Mouse (Mus musculus): ENCODE results near the gene Dennd2a. TPM values are rescaled to one million over a fixed set of nuclear protein-coding genes. Genes with fewer than 3 reads are reported as not detected.
"Not testable (repeated sequence)": the region's sequence is repeated elsewhere in the genome, so short reads cannot be mapped to it uniquely, and the experiment has no call there.

The Dennd2a gene
- polyA plus RNA-seq, 1 experiment from 2014 or later: 19.6 TPM

GRCm38 (mm10) chr6:39419851-39420721 lies 137.6 kb downstream of the Dennd2a start, which contains the start of gene Mkrn1:
Mkrn1 (minus strand) TSS chr6:39420462.
- H3K27me3 ChIP-seq: no peaks in the 10 kb centered on the region
- H3K36me3 ChIP-seq (ENCODE audit: poor library complexity, severe bottlenecking): no peaks in the 10 kb centered on the region
- H3K4me3 ChIP-seq: peak within 1 kb of the TSS; percentile 77
- peak; percentile 96 for ATAC-seq
- H3K27ac ChIP-seq: peak within 1 kb of the TSS; percentile 93
- peak within 1 kb of the TSS; percentile 73 for H3K4me2 ChIP-seq
- 0% methylated on average over 63 of the region's 82 CpGs for WGBS
- peak within 1 kb of the TSS; percentile 94 for H3K9ac ChIP-seq
- no peaks in the 10 kb centered on the region for H3K9me3 ChIP-seq (replicated peaks)
- H3K4me1 ChIP-seq: peaks cover 16% of the 10 kb centered on the region

GRCm38 (mm10) chr6:39419386-39419850 lies 138.2 kb downstream of the Dennd2a start:
- no peaks in the 10 kb centered on the region for H3K36me3 ChIP-seq (ENCODE audit: poor library complexity, severe bottlenecking)
- H3K4me2 ChIP-seq: peak overlapping the region; percentile 73
- no peaks in the 10 kb centered on the region for H3K27me3 ChIP-seq
- WGBS: under 1% methylated on average over 40 of the region's 43 CpGs
- peak overlapping the region; percentile 94 for H3K9ac ChIP-seq
- H3K4me1 ChIP-seq: peaks cover 17% of the 10 kb centered on the region
- H3K27ac ChIP-seq: peak overlapping the region; percentile 93
- ATAC-seq: no peak; the same call in 1 of the 2 replicates
- H3K4me3 ChIP-seq: peak overlapping the region; percentile 77
- no peaks in the 10 kb centered on the region for H3K9me3 ChIP-seq (replicated peaks)

DNA sequence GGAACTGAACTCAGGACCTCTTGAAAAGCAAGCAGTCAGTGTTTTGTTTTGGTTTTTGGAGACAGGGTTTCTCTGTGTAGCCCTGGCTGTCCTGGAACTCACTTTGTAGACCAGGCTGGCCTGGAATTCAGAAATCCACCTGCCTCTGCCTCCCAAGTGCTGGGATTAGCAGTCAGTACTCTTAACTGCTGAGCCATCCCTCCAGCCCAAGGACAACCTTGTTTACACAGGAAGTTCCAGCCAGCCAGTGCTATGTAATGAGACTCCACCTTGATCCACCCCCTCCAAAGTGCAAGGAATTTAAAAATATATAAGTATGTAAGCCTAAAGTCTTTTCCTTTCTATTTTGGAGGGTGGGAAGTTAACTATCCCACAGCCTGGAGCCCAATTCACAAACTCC lies 141.0 kb downstream of the Dennd2a start:
- not testable (repeated sequence) for ATAC-seq; H3K4me3 ChIP-seq; H3K27ac ChIP-seq; H3K36me3 ChIP-seq (ENCODE audit: poor library complexity, severe bottlenecking); H3K9ac ChIP-seq; H3K4me2 ChIP-seq; H3K27me3 ChIP-seq; H3K9me3 ChIP-seq (replicated peaks)
- H3K4me1 ChIP-seq: peaks cover 29% of the 10 kb centered on the region

DNA sequence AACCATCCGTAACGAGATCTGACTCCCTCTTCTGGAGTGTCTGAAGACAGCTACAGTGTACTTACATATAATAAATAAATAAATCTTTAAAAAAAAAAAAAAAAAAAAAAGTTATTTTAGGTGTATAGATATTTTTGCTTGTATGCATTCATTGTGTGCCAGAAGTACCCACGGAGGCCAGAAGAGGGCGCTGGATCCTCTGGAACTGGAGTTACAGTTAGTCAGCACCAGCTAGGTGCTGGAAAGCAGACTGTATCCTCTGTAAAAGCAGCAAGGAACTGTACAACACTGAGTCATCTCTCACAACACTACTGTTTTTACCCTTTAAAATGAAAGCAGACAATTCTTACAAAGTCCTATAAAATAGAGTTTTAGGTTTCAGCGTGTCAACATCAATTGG lies 141.9 kb downstream of the Dennd2a start:
- H3K4me3 ChIP-seq: no peak overlapping the region
- H3K9me3 ChIP-seq (replicated peaks): no peaks in the 10 kb centered on the region
- 56% methylated on average over 3 of the region's 5 CpGs for WGBS
- no peak overlapping the region for H3K4me2 ChIP-seq
- no peaks in the 10 kb centered on the region for H3K36me3 ChIP-seq (ENCODE audit: poor library complexity, severe bottlenecking)
- no peak for ATAC-seq
- no peak overlapping the region for H3K27ac ChIP-seq
- H3K4me1 ChIP-seq: peaks cover 29% of the 10 kb centered on the region
- H3K27me3 ChIP-seq: no peaks in the 10 kb centered on the region
- no peak overlapping the region for H3K9ac ChIP-seq

DNA sequence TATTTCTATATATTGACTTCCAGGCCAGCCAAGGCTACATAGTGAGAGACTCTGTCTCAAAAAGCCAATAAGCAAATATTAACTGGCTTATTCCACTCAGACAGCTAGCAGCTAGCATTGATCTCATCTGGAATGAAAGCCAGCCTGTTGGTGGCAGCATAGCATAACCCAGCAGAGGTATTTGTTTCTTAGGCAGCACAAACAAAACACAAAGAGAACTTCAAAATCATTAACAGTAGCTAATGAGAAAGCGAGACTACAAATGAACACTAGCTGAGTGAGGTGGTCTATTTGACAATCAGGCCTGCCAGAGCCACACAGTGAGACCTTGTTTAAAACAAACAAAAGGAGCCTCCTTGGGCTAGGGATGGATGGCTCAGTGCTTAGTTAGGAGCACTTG lies 143.6 kb downstream of the Dennd2a start:
- H3K27ac ChIP-seq: peak overlapping the region; percentile 21; the same call in 1 of the 2 replicates

More for the DNA sequence above, 143.6 kb downstream of the Dennd2a start:
- H3K36me3 ChIP-seq (ENCODE audit: poor library complexity, severe bottlenecking): peaks cover 6% of the 10 kb centered on the region; the same call in 1 of the 2 replicates
- ATAC-seq: peak; percentile 24; the same call in 1 of the 2 replicates
- no peaks in the 10 kb centered on the region for H3K27me3 ChIP-seq
- no peaks in the 10 kb centered on the region for H3K9me3 ChIP-seq (replicated peaks)
- H3K4me3 ChIP-seq: no peak overlapping the region
- H3K9ac ChIP-seq: no peak overlapping the region
- H3K4me2 ChIP-seq: no peak overlapping the region
- 36% methylated on average over 1 of the region's 1 CpGs for WGBS
- H3K4me1 ChIP-seq: peaks cover 27% of the 10 kb centered on the region

Other genes with a start within 250 kb of the Dennd2a start
- gene Slc37a3, start 180.2 kb downstream of the Dennd2a start, polyA plus RNA-seq (2015; fragmentation: Nextera tagmentation; extraction: Ambion mirVana): 53.5 and 56.3 TPM in 2 replicates
- 0.29 and 0.31 TPM in 2 replicates for gene Rab19, start 176.7 kb downstream of the Dennd2a start, polyA plus RNA-seq (2015; fragmentation: Nextera tagmentation; extraction: Ambion mirVana)
- 171 and 175 TPM in 2 replicates for gene Mkrn1, start 137.4 kb downstream of the Dennd2a start, polyA plus RNA-seq (2015; fragmentation: Nextera tagmentation; extraction: Ambion mirVana)
- 35.7 and 39.0 TPM in 2 replicates for gene Adck2, start 16.0 kb upstream of the Dennd2a start, polyA plus RNA-seq (2015; fragmentation: Nextera tagmentation; extraction: Ambion mirVana)
- 0.79 TPM in 1 of 2 replicates, not detected in the other for gene Gm42420, start 27.9 kb upstream of the Dennd2a start, polyA plus RNA-seq (2015; fragmentation: Nextera tagmentation; extraction: Ambion mirVana)
- 325 and 354 TPM in 2 replicates for gene Ndufb2, start 34.7 kb upstream of the Dennd2a start, polyA plus RNA-seq (2015; fragmentation: Nextera tagmentation; extraction: Ambion mirVana)
- 18.4 and 20.2 TPM in 2 replicates for gene Braf, start 167.6 kb upstream of the Dennd2a start, polyA plus RNA-seq (2015; fragmentation: Nextera tagmentation; extraction: Ambion mirVana)

Data from forebrain, embryonic 13.5 days (tissue).